Comparison of ENCODE assay signal across 13 mouse cellular contexts in the genomic region with DNA sequence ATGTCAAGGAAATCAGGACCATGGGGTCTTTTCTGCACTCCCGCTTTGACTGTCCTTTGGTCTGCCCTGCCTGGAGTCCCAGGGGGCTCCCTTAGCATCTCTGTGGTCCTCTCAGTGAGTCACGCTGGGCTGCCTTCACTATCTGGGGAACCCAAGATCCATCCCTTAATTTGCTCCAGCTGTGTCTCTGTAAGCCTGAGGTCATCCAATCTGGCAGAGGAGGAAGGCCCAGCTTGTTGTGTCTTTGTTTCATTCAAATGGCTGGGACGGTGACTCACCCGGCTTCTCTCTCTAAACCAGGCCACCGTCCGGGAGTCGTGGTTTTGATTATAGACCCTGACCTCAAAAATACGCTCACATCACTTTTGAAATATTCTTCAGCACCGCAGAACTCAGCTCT.
A peak's percentile ranks its signal among the peaks of the same experiment; 100 is the strongest.
DNase-seq lines count a peak whose midpoint lies in the region; ATAC-seq and TF ChIP-seq lines count a peak whose summit lies in the region.
"Had no signal": no experiment of that assay in that cellular context is flagged by ENCODE, and none has a peak within 500 bp of the region (broad histone marks: within the 10 kb centered on the region; RNA-seq: fewer than 3 reads in every experiment).

No protein-coding gene starts in this region.

- TF ChIP-seq CTCF in heart, postnatal 0 days (IDR thresholded peaks at IDR 0.05; ENCODE audit: low read depth), result no peak

- H3K36me3 ChIP-seq in embryonic facial prominence, embryonic 10.5 days (replicated peaks), result no peaks in the 10 kb centered on the region
- no peaks in the 10 kb centered on the region for H3K36me3 ChIP-seq in heart, postnatal 0 days (replicated peaks; ENCODE audit: control insufficient read depth, insufficient read depth, low read length)
- H3K36me3 ChIP-seq: hindbrain, embryonic 13.5 days; neural tube, embryonic 13.5 days had no signal

- H3K4me3 ChIP-seq in embryonic facial prominence, embryonic 10.5 days, result no peak overlapping the region
- H3K4me3 ChIP-seq in heart, postnatal 0 days (ENCODE audit: low read depth, low read length), result no peak overlapping the region
- H3K4me3 ChIP-seq: hindbrain, embryonic 13.5 days; neural tube, embryonic 13.5 days had no signal

- WGBS in embryonic facial prominence, embryonic 10.5 days, result 25% methylated on average over 9 of the region's 9 CpGs
- 69% methylated on average over 9 of the region's 9 CpGs for WGBS in heart, postnatal 0 days

- peaks cover 33% of the 10 kb centered on the region for H3K4me1 ChIP-seq in embryonic facial prominence, embryonic 10.5 days
- no peaks in the 10 kb centered on the region for H3K4me1 ChIP-seq in heart, postnatal 0 days (ENCODE audit: control insufficient read depth, insufficient read depth)
- H3K4me1 ChIP-seq: neural tube, embryonic 13.5 days had no signal

- ATAC-seq in heart, postnatal 0 days (ENCODE audit: insufficient read depth, low read depth), result peak; percentile 47

- H3K27ac ChIP-seq in embryonic facial prominence, embryonic 10.5 days (replicated peaks), result peak overlapping the region; percentile 65
- H3K27ac ChIP-seq in heart, postnatal 0 days (ENCODE audit: low read depth), result no peak overlapping the region
- H3K27ac ChIP-seq: hindbrain, embryonic 13.5 days; macrophage; neural tube, embryonic 13.5 days had no signal

- no peaks in the 10 kb centered on the region for H3K9me3 ChIP-seq in embryonic facial prominence, embryonic 10.5 days
- H3K9me3 ChIP-seq in heart, postnatal 0 days (replicated peaks; ENCODE audit: control insufficient read depth, low read length), result no peaks in the 10 kb centered on the region
- H3K9me3 ChIP-seq: hindbrain, embryonic 13.5 days; neural tube, embryonic 13.5 days had no signal

- H3K9ac ChIP-seq in heart, postnatal 0 days (replicated peaks; ENCODE audit: low read depth, low read length), result no peak overlapping the region
- H3K9ac ChIP-seq: hindbrain, embryonic 13.5 days; neural tube, embryonic 13.5 days had no signal

- no peak overlapping the region for H3K4me2 ChIP-seq in heart, postnatal 0 days (ENCODE audit: low read depth, low read length)
- H3K4me2 ChIP-seq: hindbrain, embryonic 13.5 days; neural tube, embryonic 13.5 days had no signal

- peak; percentile 37 for DNase-seq in embryo, embryonic 10 days (ENCODE audit: low spot score)
- no peak for DNase-seq in embryo, embryonic 9.5 days (ENCODE audit: extremely low spot score)
- peak; percentile 81 for DNase-seq in 3134 (ENCODE audit: extremely low read depth, insufficient read length, low spot score)
- peak; percentile 45 for DNase-seq in embryonic facial prominence, embryonic 10.5 days (ENCODE audit: low spot score)
- peak; percentile 57 for DNase-seq in heart, postnatal 0 days (ENCODE audit: low spot score)
- no peak for DNase-seq in c-Kit-positive CD71-positive TER-119-positive erythroid progenitor cells, embryonic 14.5 days (ENCODE audit: low spot score)
- no peak for DNase-seq in left cerebral cortex, postnatal 10 days (ENCODE audit: extremely low spot score in 1 of 2, low spot score in 2 of 2)
- no peak for DNase-seq in cerebellum, postnatal 4 days (ENCODE audit: low spot score in 2 of 2)
- DNase-seq: cerebellum, postnatal 36 days; thymus, postnatal 14 days had no signal

- H3K27me3 ChIP-seq in embryonic facial prominence, embryonic 10.5 days (replicated peaks; ENCODE audit: low read depth, poor library complexity, severe bottlenecking), result peaks cover 14% of the 10 kb centered on the region
- H3K27me3 ChIP-seq in heart, postnatal 0 days (ENCODE audit: control insufficient read depth, insufficient read depth, low read length), result peaks cover 24% of the 10 kb centered on the region

- TF ChIP-seq EP300 in heart, postnatal 0 days (IDR thresholded peaks at IDR 0.05; ENCODE audit: low read depth), result no peak

- intact Hi-C loops in left cerebral cortex, postnatal 10 days (cut with DNase I), result no loop called here

Comparison
In these comparisons a context has a peak if more than half of its experiments do, and no peak if none do; other contexts are left out.
1. DNase-seq: peak in embryo, embryonic 10 days (single experiment), 3134 (single experiment), embryonic facial prominence, embryonic 10.5 days (single experiment) and heart, postnatal 0 days (single experiment); none in embryo, embryonic 9.5 days (single experiment), c-Kit-positive CD71-positive TER-119-positive erythroid progenitor cells, embryonic 14.5 days (single experiment), left cerebral cortex, postnatal 10 days (0 of 2) and cerebellum, postnatal 4 days (0 of 2).